Mouse (Mus musculus) hindbrain, embryonic 13.5 days (tissue): ENCODE data around the gene Slc8a3. TPM values are rescaled to one million over a fixed set of nuclear protein-coding genes. Genes with fewer than 3 reads are reported as not detected.

Source experiments
- ATAC-seq: fragments of 200-750 bp; cut with Nextera tagmentation; 2 replicates; pipeline ENCODE4 v1.8.0; 2017; ENCODE audit warnings: moderate TSS enrichment; ENCODE audit not compliant: low FRiP score
- H3K27ac ChIP-seq: fragments of 300-500 bp; sonication (generic); 2 replicates; pipeline ENCODE4 v1.5.1; 2015; ENCODE audit warnings: inconsistent platforms, mild to moderate bottlenecking, moderate library complexity
- H3K27me3 ChIP-seq: fragments of 300-500 bp; sonication (generic); 2 replicates; pipeline ENCODE4 v1.6.1; 2015; ENCODE audit warnings: mild to moderate bottlenecking, inconsistent platforms
- H3K36me3 ChIP-seq: fragments of 300-500 bp; sonication (generic); 2 replicates; pipeline ENCODE4 v1.6.1; 2015; ENCODE audit warnings: mild to moderate bottlenecking, inconsistent platforms
- H3K4me1 ChIP-seq: fragments of 300-500 bp; sonication (generic); replicated peaks from 2 replicates; pipeline ENCODE4 v1.6.1; 2015; ENCODE audit warnings: inconsistent platforms
- H3K4me2 ChIP-seq: fragments of 300-500 bp; sonication (generic); 2 replicates; pipeline ENCODE4 v1.6.1; 2015; ENCODE audit warnings: inconsistent platforms, mild to moderate bottlenecking, moderate library complexity
- H3K4me3 ChIP-seq: fragments of 300-500 bp; sonication (generic); 2 replicates; pipeline ENCODE4 v1.5.1; 2015; ENCODE audit warnings: mild to moderate bottlenecking, inconsistent platforms
- H3K9ac ChIP-seq: fragments of 300-500 bp; sonication (generic); 2 replicates; pipeline ENCODE4 v1.6.1; 2015; ENCODE audit warnings: mild to moderate bottlenecking, inconsistent platforms
- H3K9me3 ChIP-seq: fragments of 300-500 bp; sonication (generic); 2 replicates; pipeline ENCODE4 v1.6.1; 2016; ENCODE audit warnings: inconsistent platforms
- WGBS: fragments of 180-500 bp; shearing (Covaris S2); methylation state at CpG from one replicate; pipeline ENCODE4 v1.1.7; 2015; 5-methylcytosine and 5-hydroxymethylcytosine counted together
- polyA plus RNA-seq: library from polyadenylated mRNA; unstranded; fragments of >200 nt; fragmentation: Nextera tagmentation; extraction: Ambion mirVana; gene quantifications from 2 replicates; pipeline ENCODE4 v1.2.1, GENCODE M21; 2015

Slc8a3 gene
- polyA plus RNA-seq, 1 experiment from 2014 or later: 4.9 TPM

GRCm38 (mm10) chr12:81197468-81198075 lies 135.4 kb downstream of the Slc8a3 start:
- ATAC-seq: no peak
- no peak overlapping the region for H3K4me2 ChIP-seq
- no peak overlapping the region for H3K9ac ChIP-seq
- H3K36me3 ChIP-seq: no peaks in the 10 kb centered on the region
- H3K27me3 ChIP-seq: 0 out of 2 replicates have a peak, but pooled peaks cover 6% of the 10 kb centered on the region
- WGBS: 89% methylated on average over 5 of the region's 5 CpGs
- no peaks in the 10 kb centered on the region for H3K9me3 ChIP-seq
- peaks cover 6% of the 10 kb centered on the region; the same call in 1 of the 2 replicates for H3K4me1 ChIP-seq
- no peak overlapping the region for H3K4me3 ChIP-seq
- no peak overlapping the region for H3K27ac ChIP-seq

- 88% methylated on average over 2 of the region's 2 CpGs for WGBS
- Histone ChIP-seq H3K9me3 (no peaks in the 10 kb centered on the region), H3K9ac (no peak overlapping the region), H3K36me3 (no peaks in the 10 kb centered on the region), H3K27ac (no peak overlapping the region), H3K4me3 (no peak overlapping the region), H3K4me2 (no peak overlapping the region), H3K27me3 (0 out of 2 replicates have a peak, but pooled peaks cover 6% of the 10 kb centered on the region), H3K4me1 (no peaks in the 10 kb centered on the region)
- no peak for ATAC-seq
These were observed 139.0 kb downstream of the Slc8a3 start for GRCm38 (mm10) chr12:81193968-81194367.

- H3K36me3 ChIP-seq: peaks cover 8% of the 10 kb centered on the region
- no peak overlapping the region for H3K27ac ChIP-seq
- H3K9ac ChIP-seq: no peak overlapping the region
- H3K27me3 ChIP-seq: no peaks in the 10 kb centered on the region
- ATAC-seq: no peak
- no peaks in the 10 kb centered on the region for H3K9me3 ChIP-seq
- H3K4me3 ChIP-seq: no peak overlapping the region
- WGBS: 86% methylated on average over 1 of the region's 1 CpGs
- H3K4me1 ChIP-seq: no peaks in the 10 kb centered on the region
- no peak overlapping the region for H3K4me2 ChIP-seq
These were observed 143.3 kb downstream of the Slc8a3 start for GRCm38 (mm10) chr12:81189636-81190035.

GRCm38 (mm10) chr12:81188996-81189395 lies 144.0 kb downstream of the Slc8a3 start:
- H3K27ac ChIP-seq: no peak overlapping the region
- H3K9me3 ChIP-seq: no peaks in the 10 kb centered on the region
- H3K9ac ChIP-seq: no peak overlapping the region
- H3K36me3 ChIP-seq: peaks cover 8% of the 10 kb centered on the region
- no peak overlapping the region for H3K4me2 ChIP-seq
- WGBS: 93% methylated on average over 4 of the region's 4 CpGs
- no peaks in the 10 kb centered on the region for H3K27me3 ChIP-seq
- H3K4me3 ChIP-seq: no peak overlapping the region
- ATAC-seq: no peak
- H3K4me1 ChIP-seq: no peaks in the 10 kb centered on the region

GRCm38 (mm10) chr12:81188423-81188822 lies 144.6 kb downstream of the Slc8a3 start:
- no peak for ATAC-seq

GRCm38 (mm10) chr12:81186668-81187067 lies 146.3 kb downstream of the Slc8a3 start:
- 94% methylated on average over 3 of the region's 3 CpGs for WGBS
- Histone ChIP-seq H3K4me1 (peaks cover 3% of the 10 kb centered on the region; the same call in 1 of the 2 replicates), H3K4me3 (no peak overlapping the region), H3K4me2 (no peak overlapping the region), H3K27me3 (no peaks in the 10 kb centered on the region), H3K9me3 (no peaks in the 10 kb centered on the region), H3K36me3 (peaks cover 8% of the 10 kb centered on the region), H3K27ac (no peak overlapping the region), H3K9ac (no peak overlapping the region)
- ATAC-seq: no peak

More at GRCm38 (mm10) chr12:81188423-81188822, 144.6 kb downstream of the Slc8a3 start:
- H3K36me3 ChIP-seq: peaks cover 8% of the 10 kb centered on the region
- H3K4me2 ChIP-seq: no peak overlapping the region
- H3K9me3 ChIP-seq: no peaks in the 10 kb centered on the region
- H3K9ac ChIP-seq: no peak overlapping the region
- H3K4me1 ChIP-seq: peaks cover 3% of the 10 kb centered on the region; the same call in 1 of the 2 replicates
- no peak overlapping the region for H3K27ac ChIP-seq
- no peak overlapping the region for H3K4me3 ChIP-seq
- H3K27me3 ChIP-seq: no peaks in the 10 kb centered on the region
- WGBS: 81% methylated on average over 3 of the region's 3 CpGs

GRCm38 (mm10) chr12:81186081-81186480 lies 146.9 kb downstream of the Slc8a3 start:
- Histone ChIP-seq H3K9me3 (no peaks in the 10 kb centered on the region), H3K4me2 (no peak overlapping the region)
- 96% methylated on average over 4 of the region's 4 CpGs for WGBS

GRCm38 (mm10) chr12:81184967-81185366 lies 148.0 kb downstream of the Slc8a3 start:
- WGBS: 86% methylated on average over 2 of the region's 2 CpGs
- Histone ChIP-seq H3K36me3 (peaks cover 8% of the 10 kb centered on the region), H3K4me2 (no peak overlapping the region), H3K27me3 (no peaks in the 10 kb centered on the region), H3K27ac (no peak overlapping the region), H3K4me3 (no peak overlapping the region), H3K9ac (no peak overlapping the region), H3K9me3 (no peaks in the 10 kb centered on the region), H3K4me1 (peaks cover 3% of the 10 kb centered on the region; the same call in 1 of the 2 replicates)
- ATAC-seq: no peak

More at GRCm38 (mm10) chr12:81186081-81186480, 146.9 kb downstream of the Slc8a3 start:
- no peak overlapping the region for H3K4me3 ChIP-seq
- H3K9ac ChIP-seq: no peak overlapping the region
- no peaks in the 10 kb centered on the region for H3K27me3 ChIP-seq
- no peak overlapping the region for H3K27ac ChIP-seq
- peaks cover 3% of the 10 kb centered on the region; the same call in 1 of the 2 replicates for H3K4me1 ChIP-seq
- H3K36me3 ChIP-seq: peaks cover 8% of the 10 kb centered on the region
- ATAC-seq: no peak

- 56% methylated on average over 3 of the region's 3 CpGs for WGBS
- peak; percentile 63; the same call in 1 of the 2 replicates for ATAC-seq
These were observed 150.9 kb downstream of the Slc8a3 start for GRCm38 (mm10) chr12:81182073-81182472.

GRCm38 (mm10) chr12:81175252-81175651 lies 157.7 kb downstream of the Slc8a3 start:
- Histone ChIP-seq H3K4me3 (no peak overlapping the region), H3K4me2 (no peak overlapping the region), H3K27ac (no peak overlapping the region), H3K27me3 (no peaks in the 10 kb centered on the region), H3K4me1 (peaks cover 8% of the 10 kb centered on the region), H3K36me3 (peaks cover 5% of the 10 kb centered on the region; the same call in 1 of the 2 replicates), H3K9ac (peak overlapping the region; percentile 49; the same call in 1 of the 2 replicates), H3K9me3 (no peaks in the 10 kb centered on the region)
- ATAC-seq: no peak
- WGBS: 63% methylated on average over 9 of the region's 9 CpGs

More at GRCm38 (mm10) chr12:81182073-81182472, 150.9 kb downstream of the Slc8a3 start:
- Histone ChIP-seq H3K4me3 (no peak overlapping the region), H3K36me3 (peaks cover 14% of the 10 kb centered on the region), H3K27ac (no peak overlapping the region), H3K4me2 (no peak overlapping the region), H3K9me3 (no peaks in the 10 kb centered on the region), H3K27me3 (no peaks in the 10 kb centered on the region), H3K4me1 (peaks cover 3% of the 10 kb centered on the region; the same call in 1 of the 2 replicates), H3K9ac (no peak overlapping the region)

GRCm38 (mm10) chr12:81173893-81174292 lies 159.1 kb downstream of the Slc8a3 start:
- Histone ChIP-seq H3K4me2 (no peak overlapping the region), H3K27me3 (no peaks in the 10 kb centered on the region), H3K27ac (no peak overlapping the region), H3K36me3 (peaks cover 3% of the 10 kb centered on the region; the same call in 1 of the 2 replicates), H3K4me1 (peaks cover 8% of the 10 kb centered on the region), H3K9ac (no peak overlapping the region), H3K4me3 (no peak overlapping the region), H3K9me3 (no peaks in the 10 kb centered on the region)
- ATAC-seq: no peak
- 95% methylated on average over 4 of the region's 4 CpGs for WGBS

GRCm38 (mm10) chr12:81173011-81173410 lies 160.0 kb downstream of the Slc8a3 start:
- no peak overlapping the region for H3K27ac ChIP-seq
- H3K27me3 ChIP-seq: no peaks in the 10 kb centered on the region
- H3K9ac ChIP-seq: no peak overlapping the region
- no peak for ATAC-seq
- no peaks in the 10 kb centered on the region for H3K36me3 ChIP-seq
- no peak overlapping the region for H3K4me2 ChIP-seq
- H3K9me3 ChIP-seq: no peaks in the 10 kb centered on the region
- no peak overlapping the region for H3K4me3 ChIP-seq
- H3K4me1 ChIP-seq: peaks cover 8% of the 10 kb centered on the region
- whole genome bisulfite sequencing: 86% methylated on average over 3 of the region's 3 CpGs

GRCm38 (mm10) chr12:81170076-81170475 lies 162.9 kb downstream of the Slc8a3 start:
- H3K4me3 ChIP-seq: no peak overlapping the region
- no peak overlapping the region for H3K27ac ChIP-seq
- peaks cover 18% of the 10 kb centered on the region for H3K4me1 ChIP-seq
- no peaks in the 10 kb centered on the region for H3K9me3 ChIP-seq
- 83% methylated on average over 2 of the region's 2 CpGs for WGBS
- H3K36me3 ChIP-seq: no peaks in the 10 kb centered on the region
- H3K4me2 ChIP-seq: no peak overlapping the region
- ATAC-seq: no peak
- no peaks in the 10 kb centered on the region for H3K27me3 ChIP-seq
- no peak overlapping the region for H3K9ac ChIP-seq
